Mouse (Mus musculus) testis, postnatal 10 days (tissue): ENCODE measurements around the gene Otog.

Experiments used
- DNase-seq: peaks from one replicate; pipeline ENCODE4 v3.0.0; 2021; ENCODE audit warnings: low spot score

The Otog gene

DNA sequence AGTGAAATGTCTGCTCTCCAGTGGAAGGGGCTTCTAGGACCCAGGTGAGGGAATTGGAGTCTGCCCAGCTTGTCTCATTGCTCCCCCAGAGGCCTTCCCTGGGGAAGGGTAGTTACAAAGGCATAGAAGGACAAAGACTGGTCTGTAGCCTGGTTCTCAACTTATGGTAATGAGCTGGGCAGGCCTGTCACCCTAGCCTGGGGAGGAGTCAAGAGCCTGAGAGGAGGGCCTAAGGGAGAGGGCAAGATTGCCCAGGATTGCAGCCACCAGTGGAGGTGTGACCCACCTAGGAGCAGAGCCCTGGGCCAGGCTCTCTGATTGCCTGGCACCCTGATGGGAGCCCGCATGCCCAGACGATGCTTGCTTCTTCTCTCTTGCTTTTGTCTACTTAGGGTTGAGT is at the start of gene Otog:
Otog (plus strand) TSS at position 292 of the 400 bp plus-strand sequence.
- no peak for DNase-seq

DNA sequence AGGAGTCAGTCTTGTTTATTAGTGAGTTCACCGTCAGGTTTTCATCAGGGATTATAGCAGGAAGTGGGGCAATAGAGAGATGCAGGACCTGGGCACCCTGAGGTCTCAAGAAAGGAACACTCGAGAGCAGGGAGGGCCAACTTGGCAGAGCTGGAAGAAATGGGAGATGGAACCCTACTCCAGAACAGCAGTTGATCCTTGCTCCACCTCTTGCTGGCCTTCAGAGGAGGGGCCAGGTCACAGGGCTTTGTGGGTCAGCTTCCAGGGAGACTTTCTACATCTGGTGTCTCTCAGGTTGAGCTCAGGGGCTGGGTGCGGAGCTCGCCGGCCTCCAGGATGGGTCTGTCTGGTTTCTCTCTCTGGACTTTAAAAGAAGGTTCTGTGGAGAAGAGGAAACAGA is 45.4 kb upstream of the Otog start:
- DNase-seq = no peak

DNA sequence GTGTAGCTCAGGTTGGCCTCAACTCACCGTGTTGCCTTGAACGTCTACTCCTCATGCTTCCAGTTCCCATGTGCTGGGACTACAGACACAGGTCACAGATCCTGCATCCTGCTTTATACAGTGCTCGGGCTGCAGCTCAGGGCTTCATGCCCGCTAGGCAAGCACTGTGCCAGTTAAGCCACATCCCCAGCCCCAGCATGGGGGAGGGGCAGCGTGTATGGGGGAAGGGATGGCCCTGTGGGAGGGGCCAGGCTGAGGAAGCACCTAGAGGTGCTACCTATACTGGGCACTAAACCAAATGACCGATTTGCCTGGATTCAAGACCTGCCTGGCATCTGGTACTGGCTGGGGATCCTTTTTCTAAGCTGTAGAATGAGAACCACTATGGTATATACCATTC is 40.8 kb upstream of the Otog start:
- no peak for DNase-seq

DNA sequence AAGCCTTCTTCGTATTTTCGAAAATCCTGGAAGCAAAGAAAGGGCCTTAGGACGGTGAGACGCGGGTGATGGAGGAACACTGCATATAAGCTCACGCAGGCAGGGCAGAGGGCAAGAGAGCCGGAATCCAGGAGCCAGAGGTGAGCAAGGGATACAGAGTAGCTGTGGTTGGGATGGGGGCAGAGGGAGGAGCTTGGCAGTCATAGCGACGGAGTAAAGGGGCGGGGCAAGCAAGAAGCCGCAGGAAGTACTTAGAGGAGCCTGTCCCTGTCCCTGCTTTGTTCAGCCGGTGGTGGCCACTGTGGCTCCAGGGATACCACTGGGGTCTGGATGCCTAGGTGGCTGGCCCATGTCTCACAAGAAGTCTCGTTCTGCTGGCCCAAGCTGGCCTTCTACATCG is 39.1 kb upstream of the Otog start:
- no peak for DNase-seq

DNA sequence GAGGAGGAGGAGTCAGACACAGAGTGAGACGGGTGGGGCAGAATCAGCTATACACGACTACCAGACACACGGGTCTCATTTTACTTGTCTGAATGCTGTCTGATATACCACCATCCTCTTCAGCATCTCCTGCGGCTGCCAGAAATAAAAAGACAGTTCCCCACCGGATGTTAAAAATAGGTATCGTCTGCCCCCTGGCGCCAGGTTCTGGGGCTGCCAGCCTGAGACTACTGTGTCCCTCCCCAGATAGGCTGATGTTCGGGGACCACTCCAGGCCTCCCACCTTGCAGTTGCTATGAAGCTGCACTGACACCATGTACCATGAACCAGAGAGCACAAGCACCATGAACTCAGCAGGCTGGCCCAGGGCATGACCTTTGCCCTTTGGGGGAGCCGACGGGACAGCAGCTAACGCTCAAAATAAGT is 36.7 kb upstream of the Otog start:
- peak; percentile 68 for DNase-seq

DNA sequence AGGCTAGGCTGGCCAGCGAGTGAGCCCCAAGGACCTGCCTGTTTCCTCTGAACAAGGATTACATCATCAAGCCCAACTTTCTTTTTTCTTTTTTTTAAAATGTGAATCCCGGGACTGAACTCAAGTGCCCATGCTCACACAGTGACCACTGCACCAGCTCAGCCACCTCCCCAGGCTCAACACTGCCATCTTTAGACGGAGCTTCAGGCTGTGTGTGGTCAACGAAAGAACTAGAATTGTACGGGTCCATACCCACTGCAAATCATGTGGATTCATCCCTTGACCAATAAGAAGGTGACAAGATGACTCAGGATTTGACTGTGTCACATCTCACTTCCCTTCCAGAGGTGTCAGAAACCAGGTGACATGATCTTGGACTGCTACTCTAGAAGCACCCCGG is 36.0 kb upstream of the Otog start:
- DNase-seq = no peak

DNA sequence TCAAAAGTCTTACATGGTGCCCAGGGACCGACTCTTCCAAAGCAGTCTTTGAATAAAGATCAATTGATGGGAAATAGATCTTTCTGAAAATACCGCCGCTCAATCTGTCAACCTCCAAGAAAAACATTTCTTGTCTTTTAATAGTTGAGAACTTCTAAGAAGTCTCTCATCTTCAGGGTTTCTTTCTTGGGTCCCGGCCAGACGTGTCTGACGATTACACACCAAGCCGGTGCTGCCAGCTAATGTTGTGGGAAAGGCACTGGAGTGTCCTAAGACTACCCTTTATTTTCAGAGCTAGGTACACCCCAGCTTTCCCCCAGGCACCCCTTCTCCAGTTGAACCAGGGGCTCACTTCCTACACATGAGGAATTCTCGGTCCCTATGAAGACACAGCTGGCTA is 32.7 kb upstream of the Otog start:
- DNase-seq = no peak

DNA sequence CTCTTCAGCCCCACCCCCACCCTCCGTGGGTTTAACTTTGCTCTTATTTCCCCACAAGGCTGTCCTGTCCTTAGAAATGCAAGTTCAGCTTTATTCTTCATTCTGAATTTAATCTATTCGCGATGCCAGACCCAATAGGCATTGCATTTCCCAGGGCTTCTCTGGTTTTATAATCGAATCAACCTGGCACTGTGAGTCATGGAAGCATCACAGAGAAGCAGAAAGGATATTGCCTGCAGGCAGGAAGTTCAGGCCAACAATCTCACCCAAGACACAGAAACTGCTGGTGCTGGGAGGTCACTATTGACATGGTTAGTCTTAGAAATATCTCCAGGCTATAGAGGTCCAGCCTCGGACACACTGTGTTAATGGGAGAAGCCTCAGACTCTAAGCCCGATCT is 30.5 kb upstream of the Otog start:
- no peak for DNase-seq

DNA sequence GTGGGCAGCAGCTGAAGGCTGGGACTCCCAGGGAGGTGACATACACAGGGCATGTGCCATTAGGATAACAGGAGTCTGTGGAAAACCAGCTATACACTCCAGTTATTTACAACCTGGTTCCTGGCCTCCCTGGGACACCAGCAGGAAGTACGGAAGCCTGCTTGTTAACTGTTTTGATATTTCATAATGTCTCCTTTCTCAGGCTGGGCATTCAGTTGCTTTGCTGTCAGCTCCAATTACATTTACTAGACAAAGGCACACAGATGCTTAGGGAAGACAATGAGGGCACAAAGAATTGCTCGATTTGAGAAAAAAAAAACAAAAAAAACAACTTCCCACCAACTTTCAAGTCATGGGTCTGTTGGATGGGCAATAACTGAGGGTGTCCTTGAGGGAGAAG is 24.3 kb upstream of the Otog start:
- no peak for DNase-seq

DNA sequence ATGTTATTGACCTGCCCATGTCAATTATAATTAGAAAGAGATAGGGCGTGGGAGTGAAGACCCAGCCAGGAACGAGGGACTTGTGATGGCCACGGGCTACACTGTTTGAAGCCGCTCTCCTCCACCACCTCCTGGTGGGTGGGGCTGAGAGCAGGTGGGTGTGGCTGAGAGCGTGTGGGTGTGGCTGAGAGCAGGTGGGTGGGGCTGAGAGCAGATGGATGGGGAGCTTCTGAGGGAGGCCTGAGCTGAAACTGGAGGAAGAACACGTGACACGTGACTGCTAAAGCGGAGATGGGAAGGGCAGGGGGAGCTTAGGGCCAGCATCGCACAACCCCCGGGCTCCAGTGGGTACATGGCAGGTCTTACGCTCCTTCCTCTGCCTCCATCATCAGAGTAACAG is 22.4 kb upstream of the Otog start:
- DNase-seq = no peak

DNA sequence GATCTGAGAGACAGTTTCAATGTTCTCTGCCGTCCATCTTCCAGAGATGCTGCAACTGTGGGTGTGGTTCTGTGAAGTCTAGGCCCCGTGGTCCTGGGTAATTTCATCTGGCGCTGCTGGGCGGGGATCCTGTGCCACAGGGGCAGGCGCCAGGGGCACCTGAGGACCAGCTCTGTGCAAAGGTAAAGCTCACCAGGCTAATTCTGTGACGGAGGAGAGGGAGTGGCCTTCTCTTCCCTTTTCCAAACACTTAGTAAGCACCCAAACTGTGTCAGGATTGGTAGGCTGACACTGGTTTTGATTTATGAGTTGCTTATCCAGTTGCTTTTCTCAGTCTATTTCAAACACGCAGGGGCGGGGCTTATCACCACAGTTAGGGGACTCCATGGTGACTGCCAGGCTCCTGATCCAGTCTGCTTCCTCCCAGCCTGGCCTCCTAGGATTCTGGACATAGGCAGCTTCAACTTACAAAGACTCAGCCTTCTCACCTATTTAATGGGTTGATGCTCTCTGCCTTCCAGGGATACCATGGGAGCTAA is 20.1 kb upstream of the Otog start:
- DNase-seq = no peak

DNA sequence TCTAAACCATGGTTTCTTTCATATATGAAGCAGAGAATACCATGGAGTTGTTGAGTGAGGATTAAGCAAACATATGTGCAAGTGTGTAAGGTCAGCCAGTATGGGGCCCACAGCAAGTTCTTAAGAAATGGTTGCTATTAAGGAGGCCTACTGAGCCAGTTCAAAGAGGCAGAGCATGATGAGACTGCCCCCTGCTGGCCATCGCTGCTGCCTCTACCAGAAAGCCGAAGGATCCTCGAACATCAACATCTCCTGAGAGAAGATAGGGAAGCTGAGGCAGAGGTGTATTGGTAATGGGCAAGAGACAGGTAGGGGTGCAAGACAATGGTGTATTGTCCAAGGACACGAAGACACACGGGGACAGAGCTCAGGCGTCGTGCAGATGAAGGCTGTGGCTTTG is 14.5 kb upstream of the Otog start:
- DNase-seq = peak; percentile 83

DNA sequence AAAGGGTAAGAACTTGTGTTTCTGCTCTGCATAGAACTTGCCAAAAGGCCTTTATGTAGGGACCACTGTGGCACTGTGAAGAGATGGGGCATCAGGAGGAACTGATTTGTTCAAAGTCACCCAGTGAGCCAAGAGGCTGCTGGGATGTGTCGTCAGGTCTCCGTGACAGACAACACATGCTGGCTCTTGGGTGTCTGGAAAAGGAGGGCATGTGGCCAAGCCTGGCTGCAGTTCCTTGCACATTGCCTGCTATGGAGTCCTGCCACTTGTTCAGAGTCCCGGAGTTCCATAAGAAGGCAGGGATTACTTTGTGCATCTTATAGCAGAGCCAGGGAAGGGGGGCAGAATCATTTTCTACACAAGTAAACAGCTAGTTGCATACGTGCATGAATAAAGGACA is 13.9 kb upstream of the Otog start:
- DNase-seq = no peak

DNA sequence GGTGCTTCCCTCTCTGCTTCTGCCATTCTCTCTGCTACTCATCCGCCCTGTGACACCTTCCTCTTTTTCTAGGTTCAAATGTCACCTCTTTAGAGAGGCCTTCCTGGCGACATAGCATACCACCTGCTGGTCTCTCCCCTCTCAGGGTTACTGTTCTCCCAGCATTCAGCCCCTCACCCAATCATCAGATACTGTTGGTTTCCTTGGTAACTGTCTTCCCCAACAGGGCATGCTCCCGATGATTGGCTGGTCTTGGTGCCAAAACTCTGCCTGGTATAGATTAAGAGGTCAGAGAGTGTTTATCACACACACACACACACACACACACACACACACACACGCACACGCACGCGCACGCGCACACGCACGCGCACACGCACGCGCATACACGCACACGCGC is 4.8 kb upstream of the Otog start:
- DNase-seq = no peak

DNA sequence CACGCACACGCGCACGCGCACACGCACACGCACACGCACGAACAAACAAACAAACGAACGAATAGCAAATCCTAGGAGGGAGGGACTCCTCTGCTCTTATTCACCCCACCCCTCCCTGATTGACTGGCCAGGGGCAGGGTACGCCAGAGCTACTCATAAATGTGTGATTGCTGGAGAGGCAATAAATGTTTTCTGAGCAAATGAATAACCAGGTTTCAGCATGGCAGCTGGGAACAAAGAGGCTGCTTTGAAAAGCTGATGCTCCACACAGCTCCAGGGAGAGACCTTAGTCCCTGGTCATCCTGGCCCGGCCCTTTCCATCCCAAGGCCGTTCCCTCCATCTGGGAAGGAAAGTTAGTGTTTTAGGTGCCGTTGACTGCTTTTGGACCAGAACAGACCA is 4.4 kb upstream of the Otog start:
- DNase-seq = no peak

DNA sequence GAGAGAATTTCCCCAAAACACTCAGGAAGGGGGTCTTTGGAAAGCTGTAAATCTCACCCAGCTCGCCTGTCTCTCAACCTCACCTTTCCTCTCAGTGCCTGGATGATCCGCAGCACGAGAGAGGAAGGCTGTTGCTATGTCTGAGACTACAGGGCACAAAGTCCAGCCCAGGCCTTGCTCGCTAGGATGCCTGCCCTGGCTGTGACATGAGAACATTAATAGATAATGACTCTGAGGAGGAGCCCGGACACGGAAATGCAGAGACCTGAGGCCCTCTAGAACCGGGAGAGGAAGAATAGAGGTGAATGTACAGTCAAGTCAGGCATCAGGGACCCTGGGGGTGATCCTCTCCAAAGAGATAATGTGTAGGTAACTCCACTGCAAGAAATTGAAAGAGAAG is 3.6 kb upstream of the Otog start:
- no peak for DNase-seq

DNA sequence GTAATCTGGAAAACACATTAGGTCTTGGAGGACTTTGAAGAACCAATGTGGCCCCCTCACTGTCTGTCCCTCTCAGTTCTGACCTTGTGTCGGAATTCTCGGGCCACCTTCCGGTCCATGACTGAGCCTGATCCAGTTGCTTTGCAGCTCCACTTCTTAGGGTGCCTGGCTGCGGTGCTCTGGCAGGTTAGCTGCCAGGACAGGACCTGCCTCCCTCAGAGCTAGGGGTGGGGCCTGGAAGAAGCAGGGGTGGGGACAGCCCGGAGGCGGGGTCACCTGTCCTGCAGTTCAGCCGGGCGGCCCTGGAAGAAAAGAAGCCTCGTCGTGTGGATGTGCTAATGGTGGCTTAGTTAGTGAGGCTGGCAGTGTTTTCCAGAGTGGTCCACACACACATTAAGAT is 2.4 kb upstream of the Otog start, which contains the start of gene Ush1c:
Ush1c (minus strand) TSS at position 158 of the 400 bp plus-strand sequence.
- DNase-seq = no peak

DNA sequence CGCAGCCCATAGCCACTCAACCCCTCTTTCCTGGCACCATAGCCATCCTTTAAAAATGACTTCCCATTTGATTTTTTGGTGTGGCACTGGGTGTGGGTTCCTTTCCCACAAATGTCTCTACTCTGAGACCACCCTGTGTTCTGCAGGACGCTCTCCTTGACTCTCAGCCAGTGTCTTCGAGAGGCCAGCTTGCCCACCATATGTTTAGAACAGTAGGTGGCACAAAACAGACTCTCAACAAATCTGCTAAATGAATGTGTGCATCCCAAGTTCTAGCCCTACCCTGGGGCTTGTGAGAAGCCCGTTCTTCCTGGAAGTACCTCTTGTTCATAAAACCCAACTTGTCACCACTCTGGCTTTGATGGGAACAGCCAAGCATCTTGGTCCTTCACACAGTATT is 696 bp upstream of the Otog start:
- DNase-seq = no peak

DNA sequence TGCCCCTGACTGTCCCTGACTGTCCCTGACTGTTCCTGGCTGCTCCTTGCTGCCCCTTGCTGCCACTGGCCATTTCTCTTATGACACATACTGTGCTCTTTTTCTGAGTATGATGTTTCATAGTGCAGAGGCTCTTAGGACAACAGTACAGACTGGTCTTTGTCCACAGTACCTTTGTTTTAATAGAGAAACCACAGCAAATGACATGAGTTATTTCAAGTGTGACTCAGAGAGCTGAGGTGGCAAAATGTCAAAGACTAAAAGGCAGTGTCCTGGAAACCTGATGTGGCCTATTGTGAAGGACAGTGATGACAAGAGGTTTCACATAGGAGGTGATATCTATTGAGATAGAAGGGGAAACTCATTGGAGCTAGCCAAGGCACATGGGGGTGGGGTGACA is 6.1 kb downstream of the Otog start:
- no peak for DNase-seq

DNA sequence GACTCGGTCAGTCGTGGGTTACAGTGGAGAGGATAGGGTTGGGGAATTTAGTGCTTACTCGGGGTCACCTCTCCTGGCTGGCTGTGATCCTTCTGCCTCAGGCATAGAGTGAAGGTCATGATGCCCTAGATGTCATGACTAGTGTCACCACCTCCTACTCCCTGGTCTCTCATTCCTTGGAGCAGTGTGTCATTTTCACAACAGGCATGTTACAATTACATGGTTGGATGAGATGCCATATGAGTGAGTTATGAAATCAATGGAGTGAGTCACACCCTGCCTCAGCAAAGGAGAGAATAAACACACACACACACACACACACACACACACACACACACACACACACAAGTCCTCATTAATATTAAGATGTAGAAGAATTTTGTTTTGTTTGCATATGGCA is 6.8 kb downstream of the Otog start:
- DNase-seq = no peak

DNA sequence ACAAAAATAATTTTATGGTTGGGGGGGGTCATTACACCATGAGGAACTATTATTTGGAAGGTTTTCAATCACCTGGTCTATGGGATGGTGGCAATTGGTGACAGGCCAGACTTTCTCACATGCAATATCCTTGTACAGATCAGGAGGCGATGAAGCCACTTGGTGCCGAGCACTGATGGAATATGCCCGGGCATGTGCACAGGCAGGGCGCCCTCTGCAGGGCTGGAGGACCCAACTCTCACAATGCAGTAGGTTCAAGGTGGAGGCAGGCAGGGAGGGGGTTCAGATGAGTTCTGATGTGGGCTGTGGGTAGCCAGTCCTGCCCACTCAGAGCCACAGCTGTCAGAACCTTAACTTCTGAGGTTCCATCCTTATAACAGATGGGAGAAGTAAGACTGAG is 11.1 kb downstream of the Otog start:
- no peak for DNase-seq

DNA sequence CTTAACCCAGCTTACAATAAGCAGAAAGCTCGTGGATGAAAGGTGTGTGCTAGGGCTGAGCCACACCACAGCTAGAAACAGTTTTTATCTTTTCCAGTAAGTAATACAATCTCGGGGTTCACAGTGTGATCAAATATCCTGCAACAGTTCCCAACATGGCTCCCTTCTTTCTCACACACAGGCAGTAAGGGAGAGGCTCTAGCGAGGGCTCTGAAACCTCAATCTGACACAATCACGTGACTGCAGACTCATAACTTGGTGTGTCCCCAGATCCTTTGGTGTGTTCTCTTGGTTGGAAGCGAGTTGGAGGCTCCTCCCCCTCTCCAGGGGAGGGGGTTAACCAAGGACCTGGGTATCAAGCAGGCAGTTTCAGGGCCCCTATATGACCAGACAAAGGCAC is 35.4 kb downstream of the Otog start:
- no peak for DNase-seq

DNA sequence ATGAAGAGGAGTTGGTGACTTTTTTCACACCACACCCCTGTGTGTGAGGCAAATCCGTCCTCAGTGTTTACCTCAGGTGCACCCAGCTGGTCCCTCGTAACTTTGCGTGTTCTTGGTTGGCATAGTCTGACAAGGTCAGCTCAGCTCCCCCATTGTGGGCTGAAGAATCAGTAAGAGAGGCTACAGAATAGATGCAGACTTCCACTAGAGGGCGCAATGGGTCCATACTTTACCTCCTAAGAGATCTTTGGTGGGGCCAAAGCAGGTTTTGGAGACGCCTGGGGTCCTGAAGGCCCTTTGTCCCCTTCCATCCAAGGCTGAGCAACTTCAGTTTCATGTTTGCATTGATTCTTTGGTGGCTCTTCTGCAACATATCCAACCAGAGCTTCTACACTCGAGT is 39.2 kb downstream of the Otog start:
- peak; percentile 75 for DNase-seq

DNA sequence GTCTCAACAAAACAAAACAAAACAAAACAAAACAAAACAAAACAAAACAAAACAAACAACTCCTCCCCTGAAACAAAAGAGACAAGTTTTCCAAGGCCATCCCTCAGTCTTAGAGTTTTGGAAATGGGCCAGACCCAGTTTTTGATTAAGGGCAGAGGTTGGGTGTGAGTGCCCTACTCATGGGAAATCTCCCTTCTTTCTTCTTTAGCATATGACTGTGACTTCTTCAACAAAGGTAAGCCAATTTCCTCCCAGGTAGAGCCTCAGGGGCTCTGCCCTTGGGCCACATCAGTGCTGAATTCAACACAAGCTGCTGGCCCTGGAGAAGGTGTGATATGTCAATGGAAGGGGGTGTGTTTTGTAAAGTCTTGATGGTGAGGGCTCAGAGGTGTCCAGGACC is 40.1 kb downstream of the Otog start:
- no peak for DNase-seq

DNA sequence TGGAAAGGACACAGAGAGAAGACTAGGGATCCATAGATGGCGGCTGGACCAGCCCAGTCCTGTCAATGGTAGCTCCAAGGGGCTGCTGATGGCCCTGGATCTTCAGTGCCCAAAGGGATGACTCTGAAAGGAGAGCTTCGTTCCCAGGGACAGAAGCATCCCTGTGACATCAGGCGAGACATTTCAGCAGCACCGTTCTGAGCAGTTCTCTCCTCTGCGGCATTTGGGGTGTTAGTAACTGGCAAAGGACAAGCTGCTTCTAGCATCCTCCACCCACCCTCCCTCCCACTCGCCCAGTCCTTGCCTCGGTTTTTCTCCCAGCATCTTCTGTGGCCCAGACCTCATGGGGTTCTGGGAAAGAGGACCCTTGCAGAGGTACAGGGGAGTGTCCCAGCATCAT is 41.5 kb downstream of the Otog start:
- DNase-seq = no peak
